Mouse (Mus musculus): ENCODE measurements around the gene Krt86. TPM values are rescaled to one million over a fixed set of nuclear protein-coding genes. Genes with fewer than 3 reads are reported as not detected.

Krt86 gene
- polyA plus RNA-seq, 1 experiment from 2014 or later: not detected

Other genes starting within 250 kb of the Krt86 start
- 6.6 and 7.3 TPM in 2 replicates for gene Grasp, start 249.3 kb upstream of the Krt86 start, polyA plus RNA-seq (2016; fragmentation: Nextera tagmentation; extraction: Ambion mirVana)
- gene Nr4a1, start 219.2 kb upstream of the Krt86 start, polyA plus RNA-seq (2016; fragmentation: Nextera tagmentation; extraction: Ambion mirVana): 14.4 and 17.4 TPM in 2 replicates
- 46.6 and 49.7 TPM in 2 replicates for gene Atg101, start 189.2 kb upstream of the Krt86 start, polyA plus RNA-seq (2016; fragmentation: Nextera tagmentation; extraction: Ambion mirVana)
- gene 6030408B16Rik, start 180.3 kb upstream of the Krt86 start, polyA plus RNA-seq (2016; fragmentation: Nextera tagmentation; extraction: Ambion mirVana): 0.73 and 0.83 TPM in 2 replicates
- gene Krt80, start 103.3 kb upstream of the Krt86 start, polyA plus RNA-seq (2016; fragmentation: Nextera tagmentation; extraction: Ambion mirVana): 7.0 and 7.5 TPM in 2 replicates
- gene Krt7, start 62.4 kb upstream of the Krt86 start, polyA plus RNA-seq (2016; fragmentation: Nextera tagmentation; extraction: Ambion mirVana): 25.1 TPM in 2 replicates
- not detected in 2 replicates for gene Krt87, start 34.7 kb upstream of the Krt86 start, polyA plus RNA-seq (2016; fragmentation: Nextera tagmentation; extraction: Ambion mirVana)
- not detected in 2 replicates for gene Krt88, start 25.7 kb upstream of the Krt86 start, polyA plus RNA-seq (2016; fragmentation: Nextera tagmentation; extraction: Ambion mirVana)
- not detected in 2 replicates for gene Krt81, start 9.7 kb upstream of the Krt86 start, polyA plus RNA-seq (2016; fragmentation: Nextera tagmentation; extraction: Ambion mirVana)
- gene Krt83, start 18.0 kb downstream of the Krt86 start, polyA plus RNA-seq (2016; fragmentation: Nextera tagmentation; extraction: Ambion mirVana): not detected in 2 replicates
- not detected in 2 replicates for gene Gm49425, start 43.8 kb downstream of the Krt86 start, polyA plus RNA-seq (2016; fragmentation: Nextera tagmentation; extraction: Ambion mirVana)
- gene Krt84, start 59.3 kb downstream of the Krt86 start, polyA plus RNA-seq (2016; fragmentation: Nextera tagmentation; extraction: Ambion mirVana): not detected in 2 replicates
- gene Krt82, start 77.2 kb downstream of the Krt86 start, polyA plus RNA-seq (2016; fragmentation: Nextera tagmentation; extraction: Ambion mirVana): not detected in 2 replicates
- gene Krt90, start 89.5 kb downstream of the Krt86 start, polyA plus RNA-seq (2016; fragmentation: Nextera tagmentation; extraction: Ambion mirVana): 0.06 and 0.28 TPM in 2 replicates
- not detected in 2 replicates for gene Krt75, start 100.4 kb downstream of the Krt86 start, polyA plus RNA-seq (2016; fragmentation: Nextera tagmentation; extraction: Ambion mirVana)
- not detected in 2 replicates for gene Gm5414, start 154.7 kb downstream of the Krt86 start, polyA plus RNA-seq (2016; fragmentation: Nextera tagmentation; extraction: Ambion mirVana)
- gene Gm5478, start 173.9 kb downstream of the Krt86 start, polyA plus RNA-seq (2016; fragmentation: Nextera tagmentation; extraction: Ambion mirVana): not detected in 2 replicates
- gene Krt6b, start 206.8 kb downstream of the Krt86 start, polyA plus RNA-seq (2016; fragmentation: Nextera tagmentation; extraction: Ambion mirVana): not detected in 2 replicates
- gene Krt6a, start 220.8 kb downstream of the Krt86 start, polyA plus RNA-seq (2016; fragmentation: Nextera tagmentation; extraction: Ambion mirVana): not detected in 2 replicates
- gene Krt5, start 239.4 kb downstream of the Krt86 start, polyA plus RNA-seq (2016; fragmentation: Nextera tagmentation; extraction: Ambion mirVana): 1.1 and 1.9 TPM in 2 replicates